Mouse (Mus musculus) liver, embryonic 14.5 days (tissue): ENCODE data around the gene Mb.

Source experiments
- CTCF ChIP-seq: IDR thresholded peaks from 2 replicates; pipeline ENCODE4 v1.5.1; 2016; ENCODE audit warnings: antibody characterized with exemption, low read depth, control low read depth
- EP300 ChIP-seq: IDR thresholded peaks from 2 replicates; pipeline ENCODE4 v1.6.1; 2016; ENCODE audit warnings: antibody characterized with exemption, low read depth

- TF ChIP-seq CTCF (peak; percentile 91), EP300 (no peak)
These were observed 21.0 kb downstream of the Mb start for GRCm38 (mm10) chr15:77029331-77029991.
